Mouse (Mus musculus): ENCODE measurements at regions not wholly inside any gene's neighbourhood (a gene's known extent, or its start where the extent isn't known, plus 50 kb on each side); places are given as distances from the start of the nearest gene placed in this dataset.
"Not testable (repeated sequence)": the region's sequence is repeated elsewhere in the genome, so short reads cannot be mapped to it uniquely, and the experiment has no call there.

GRCm38 (mm10) chr10:11799510-11799909, 456.3 kb downstream of the Epm2a start:
- no peak for DNase-seq (ENCODE audit: low spot score)
- intact Hi-C loops (cut with DNase I): no loop called here

DNA sequence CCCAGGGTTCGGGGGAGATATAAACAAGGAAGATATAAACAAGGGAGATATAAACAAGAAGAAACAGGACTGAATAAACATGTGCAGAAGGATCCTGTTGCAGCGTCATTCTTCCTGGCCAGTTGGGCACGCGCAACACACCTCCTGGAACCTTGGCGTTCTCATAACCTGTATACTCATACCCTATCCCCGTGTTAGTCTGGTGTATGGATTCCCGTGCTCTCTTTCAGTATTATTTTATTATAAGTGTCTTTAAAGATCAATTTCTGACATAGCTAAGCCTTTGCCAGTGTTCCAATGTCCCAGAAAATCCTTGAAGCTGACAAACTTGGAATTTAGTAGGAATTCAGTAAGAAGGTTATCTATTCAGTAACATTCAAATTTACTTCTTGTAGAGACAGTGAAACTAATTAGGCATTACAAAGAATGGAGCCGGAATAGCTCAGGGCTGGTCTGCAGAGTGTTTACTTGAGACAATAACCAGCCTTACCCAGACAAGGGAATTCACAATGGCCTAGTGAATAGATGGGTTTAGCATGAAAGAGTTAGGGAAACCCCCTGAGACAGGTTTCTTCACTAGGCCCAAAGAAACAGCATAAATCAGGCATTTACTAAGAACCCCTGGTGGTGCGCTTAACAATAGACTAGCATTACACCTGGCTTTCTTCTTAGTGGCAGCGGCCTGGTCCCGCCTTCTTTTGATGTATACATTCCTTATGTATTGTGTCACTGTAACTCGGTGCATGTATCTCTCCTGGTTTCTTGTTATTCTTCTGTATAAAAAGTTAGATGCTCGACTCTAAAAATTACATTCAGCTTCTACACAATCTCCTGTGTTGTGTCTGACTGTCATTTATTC, 458.4 kb downstream of the Epm2a start:
- DNase-seq (ENCODE audit: low spot score); intact Hi-C loops (cut with DNase I): not testable (repeated sequence)

- no peak for DNase-seq (ENCODE audit: low spot score)
- intact Hi-C loops (cut with DNase I): no loop called here
Measured at GRCm38 (mm10) chr10:11809255-11809654, 466.1 kb downstream of the Epm2a start.

DNA sequence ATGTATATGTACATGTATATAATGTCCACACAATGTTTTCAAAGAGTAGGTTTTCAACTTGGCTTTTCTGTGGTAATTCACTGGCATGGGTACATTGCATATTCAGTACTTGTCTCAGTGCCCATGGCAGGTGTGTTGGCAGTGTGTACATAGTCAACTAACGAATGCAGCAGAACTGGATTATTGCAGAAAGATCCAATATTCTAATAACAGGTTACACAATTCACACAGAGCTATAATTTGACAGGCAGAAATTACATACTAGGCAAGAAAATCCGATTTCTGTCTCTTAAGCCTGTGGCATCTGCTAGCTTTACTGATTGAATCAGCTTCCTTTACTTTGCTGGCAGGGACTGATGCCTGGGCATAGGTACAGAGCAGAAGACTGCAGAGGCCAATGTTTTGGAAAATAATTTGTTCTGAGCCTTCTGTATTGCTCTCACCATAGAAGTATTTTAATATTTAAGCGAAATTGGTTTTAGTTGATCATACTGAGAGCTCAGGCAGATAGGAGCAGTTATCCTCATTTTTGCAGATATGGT, 479.3 kb downstream of the Epm2a start:
- intact Hi-C loops (cut with DNase I): no loop called here
- DNase-seq (ENCODE audit: low spot score): no peak

GRCm38 (mm10) chr10:11841094-11841493, 497.9 kb downstream of the Epm2a start:
- DNase-seq (ENCODE audit: low spot score): no peak
- intact Hi-C loops (cut with DNase I): no loop called here

- DNase-seq (ENCODE audit: low spot score): no peak
- intact Hi-C loops (cut with DNase I): no loop called here
Measured at GRCm38 (mm10) chr10:11841494-11841893, 498.3 kb downstream of the Epm2a start.

DNA sequence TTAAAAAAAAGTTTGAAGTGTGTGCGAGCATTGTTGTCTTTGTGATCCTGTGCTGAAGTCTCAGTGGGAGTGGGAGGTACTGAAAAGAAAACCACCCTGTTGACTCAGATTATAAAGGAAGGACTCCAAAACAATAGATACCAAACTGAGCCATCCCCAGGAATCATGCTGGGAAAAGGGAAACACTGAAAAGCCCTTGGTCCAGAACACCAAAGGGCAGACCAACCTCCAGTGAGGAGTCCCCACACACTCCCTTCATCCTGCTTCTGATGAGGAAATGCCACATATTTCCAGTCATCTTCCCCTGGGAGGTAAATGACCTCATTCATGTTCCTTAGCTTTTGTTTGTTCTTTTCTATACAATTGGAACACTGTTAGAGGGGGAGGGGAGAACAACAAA, 502.9 kb downstream of the Epm2a start:
- intact Hi-C loops (cut with DNase I): no loop called here
- no peak for DNase-seq (ENCODE audit: low spot score)

DNA sequence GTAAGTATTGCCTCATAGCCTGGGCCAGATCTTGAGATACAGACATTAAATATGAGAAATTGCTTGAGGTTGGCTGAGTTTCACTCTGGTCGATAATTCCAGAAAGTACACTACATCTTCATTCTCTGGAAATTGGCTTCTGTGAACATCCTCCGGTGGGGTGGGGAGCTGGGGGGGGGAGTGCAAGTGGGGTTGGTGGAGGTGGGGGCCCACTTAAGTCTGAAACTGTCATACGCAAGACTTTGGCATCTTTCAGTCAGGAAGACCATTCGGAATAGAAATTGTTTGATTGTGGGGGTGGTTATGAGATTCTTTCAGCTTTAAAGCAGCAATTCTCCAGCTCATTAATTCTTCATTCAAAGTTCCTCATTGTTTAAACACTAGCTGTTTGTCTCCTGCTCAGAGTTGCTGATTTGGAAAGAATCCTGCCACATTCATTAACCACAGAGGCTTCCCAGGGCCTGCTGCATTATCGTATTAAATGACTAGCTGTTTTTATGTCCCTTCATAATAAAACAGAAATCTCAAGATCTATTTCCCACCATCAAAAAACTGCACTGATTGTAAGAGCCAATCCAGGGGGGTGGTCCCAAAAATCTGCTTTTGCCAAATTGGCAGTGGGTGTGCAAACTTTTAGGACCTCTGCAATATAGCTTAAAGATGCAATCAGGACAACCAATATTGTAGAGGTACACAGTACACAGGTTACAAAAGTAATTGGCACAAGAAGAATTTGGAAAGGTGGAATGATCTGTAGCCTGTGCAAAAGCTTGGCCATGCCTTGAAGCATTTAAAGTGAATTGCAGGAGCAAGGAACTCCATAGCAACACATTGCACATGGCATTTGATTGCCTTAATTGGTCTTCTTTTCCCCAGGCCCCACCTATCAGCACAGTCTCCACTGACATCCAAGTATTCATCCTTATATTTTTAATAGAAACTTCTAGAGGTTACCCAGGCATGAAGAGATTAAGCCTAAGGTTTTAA, 532.2 kb downstream of the Epm2a start:
- intact Hi-C loops (cut with DNase I): no loop called here
- DNase-seq (ENCODE audit: low spot score): no peak

GRCm38 (mm10) chr10:11886237-11886636, 543.0 kb downstream of the Epm2a start:
- no peak for DNase-seq (ENCODE audit: low spot score)
- intact Hi-C loops (cut with DNase I): no loop called here

DNA sequence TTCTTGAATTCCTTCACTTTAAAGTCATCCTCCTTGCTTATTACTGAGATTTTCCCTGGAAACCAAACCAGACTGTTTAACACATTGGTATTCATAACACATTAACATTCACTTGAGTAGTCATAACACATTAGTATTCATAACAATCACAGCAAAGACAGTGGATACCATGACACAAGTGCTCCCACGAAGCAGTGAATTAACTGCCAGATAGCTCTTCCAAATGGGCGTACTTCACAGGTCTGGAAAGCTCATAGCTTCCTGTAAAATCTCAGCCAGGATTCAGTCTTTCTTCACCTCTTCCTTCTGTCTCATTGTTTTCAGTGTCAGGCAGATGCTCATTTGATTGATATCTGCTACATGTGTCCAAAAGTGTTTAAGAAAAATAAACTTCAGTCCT, 545.7 kb downstream of the Epm2a start:
- no peak for DNase-seq (ENCODE audit: low spot score)
- intact Hi-C loops (cut with DNase I): no loop called here

DNA sequence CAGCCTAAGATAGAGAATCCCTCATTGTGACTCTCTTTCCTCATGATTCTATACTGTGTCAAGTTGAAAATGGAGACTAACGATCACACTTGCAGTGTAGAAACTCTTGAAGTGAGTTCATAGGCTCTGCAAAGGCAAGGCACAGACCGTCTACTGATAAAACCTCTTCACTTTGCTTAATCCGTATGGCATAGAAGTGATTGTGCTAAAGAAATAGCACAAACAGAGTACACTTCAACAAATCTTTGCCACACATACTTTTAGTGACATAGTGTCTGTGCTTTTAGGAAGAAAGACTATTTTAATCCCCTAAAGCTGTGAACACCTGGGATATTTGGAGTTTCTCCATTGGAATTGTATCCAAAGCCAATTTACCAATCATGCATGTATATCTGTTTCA, 578.9 kb downstream of the Epm2a start:
- intact Hi-C loops (cut with DNase I): no loop called here

GRCm38 (mm10) chr10:11938164-11938563, 595.0 kb downstream of the Epm2a start:
- intact Hi-C loops (cut with DNase I): no loop called here
- DNase-seq (ENCODE audit: low spot score): no peak

More for the DNA sequence above, 578.9 kb downstream of the Epm2a start:
- DNase-seq (ENCODE audit: low spot score): no peak

DNA sequence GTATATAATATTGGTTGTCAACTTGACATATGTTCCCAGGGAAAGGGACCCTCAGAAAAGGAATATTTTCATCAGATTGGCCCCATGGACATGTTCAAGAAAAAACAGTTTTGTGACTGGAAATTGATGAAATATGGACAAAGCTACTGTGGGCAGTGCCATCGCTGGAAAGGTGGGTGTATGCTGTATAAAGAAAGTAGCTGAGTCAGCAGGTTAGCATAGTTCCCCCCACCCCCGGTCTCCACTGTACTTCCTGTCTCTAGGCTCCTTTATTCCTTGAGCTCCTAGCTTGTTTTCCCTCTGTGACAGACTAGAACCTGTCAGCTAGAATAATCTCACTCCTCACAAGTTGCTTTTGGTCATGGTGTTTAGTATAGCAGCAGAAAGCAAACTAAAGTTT, 599.6 kb downstream of the Epm2a start:
- intact Hi-C loops (cut with DNase I): no loop called here
- DNase-seq (ENCODE audit: low spot score): no peak

DNA sequence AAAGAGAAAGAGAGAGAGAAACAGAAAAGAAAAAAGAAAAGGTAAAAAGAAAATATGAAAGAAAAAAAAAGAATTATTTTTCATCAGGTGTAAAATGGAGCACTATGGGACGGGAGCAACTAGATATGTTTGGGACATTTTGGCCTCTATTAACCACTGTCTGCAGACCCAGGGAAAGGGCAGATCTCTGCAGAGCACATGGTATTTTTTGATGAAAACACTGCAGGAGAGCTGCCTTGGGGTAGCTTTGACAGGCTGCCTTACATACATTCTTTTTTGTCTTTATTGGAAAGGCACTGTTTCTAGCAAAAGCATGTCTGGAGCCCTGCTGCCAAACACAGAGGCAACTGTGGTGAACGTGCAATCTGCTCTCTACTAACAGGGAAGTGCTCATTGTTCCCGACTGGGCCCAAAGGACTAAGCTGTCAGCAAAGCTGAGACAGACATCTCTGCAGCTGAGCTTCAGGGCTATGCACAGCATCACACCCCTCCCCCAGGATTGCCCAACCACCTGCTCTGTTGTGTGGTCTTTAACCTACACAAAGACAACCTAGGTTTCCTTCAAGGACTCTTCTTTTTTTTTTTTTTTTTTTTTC, 617.2 kb downstream of the Epm2a start:
- intact Hi-C loops (cut with DNase I): no loop called here

GRCm38 (mm10) chr10:12004966-12005365, 661.8 kb downstream of the Epm2a start:
- intact Hi-C loops (cut with DNase I): loop anchor here (5.0 kb wide), 2 partner anchors 547 to 607 kb away; no protein-coding TSS in a partner anchor
- DNase-seq (ENCODE audit: low spot score): no peak

More for the DNA sequence above, 617.2 kb downstream of the Epm2a start:
- DNase-seq (ENCODE audit: low spot score): no peak

DNA sequence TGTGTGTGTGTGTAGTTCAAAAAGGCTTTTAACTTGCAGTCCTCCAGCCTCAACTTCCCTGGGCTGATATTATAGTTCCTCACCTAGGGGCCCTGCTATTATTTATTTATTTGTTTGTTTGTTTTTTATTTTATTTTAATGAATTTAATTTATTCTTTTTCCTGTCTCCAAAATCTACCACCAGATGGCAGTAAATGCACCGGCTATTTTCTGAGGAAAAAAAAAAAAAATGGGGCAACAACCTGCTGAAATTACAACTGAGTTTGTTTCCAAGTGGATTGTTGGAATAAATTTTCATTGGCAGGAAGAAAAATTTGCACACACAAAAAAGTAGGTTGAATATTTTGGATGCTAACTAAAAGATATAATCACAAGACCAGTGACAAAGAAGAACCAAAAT, 662.7 kb downstream of the Epm2a start:
- DNase-seq (ENCODE audit: low spot score): no peak
- intact Hi-C loops (cut with DNase I): loop anchor here (5.0 kb wide), 2 partner anchors 546 to 606 kb away; no protein-coding TSS in a partner anchor

DNA sequence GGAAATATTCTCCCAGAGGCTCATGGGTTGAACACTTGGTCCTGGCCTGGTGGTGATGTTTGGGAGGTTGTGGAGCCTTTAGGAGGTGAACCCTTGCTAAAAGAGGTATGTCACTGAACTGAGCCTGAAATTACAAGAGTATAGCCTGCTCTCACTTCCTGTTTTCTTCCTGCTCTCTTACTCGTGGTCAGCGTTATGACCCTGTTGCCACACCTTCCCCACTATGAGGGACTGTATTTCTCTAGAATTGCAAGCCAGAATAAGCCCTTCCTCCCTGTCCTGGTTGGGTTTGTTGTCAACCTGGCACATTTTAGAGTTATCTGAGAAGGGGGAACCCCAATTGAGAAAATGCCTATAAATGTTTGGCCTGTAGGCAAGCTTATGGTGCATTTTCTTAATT, 674.1 kb downstream of the Epm2a start:
- no peak for DNase-seq (ENCODE audit: low spot score)
- intact Hi-C loops (cut with DNase I): no loop called here

- no peak for DNase-seq (ENCODE audit: low spot score)
- intact Hi-C loops (cut with DNase I): no loop called here
Measured at GRCm38 (mm10) chr10:12018281-12018680, 675.1 kb downstream of the Epm2a start.

DNA sequence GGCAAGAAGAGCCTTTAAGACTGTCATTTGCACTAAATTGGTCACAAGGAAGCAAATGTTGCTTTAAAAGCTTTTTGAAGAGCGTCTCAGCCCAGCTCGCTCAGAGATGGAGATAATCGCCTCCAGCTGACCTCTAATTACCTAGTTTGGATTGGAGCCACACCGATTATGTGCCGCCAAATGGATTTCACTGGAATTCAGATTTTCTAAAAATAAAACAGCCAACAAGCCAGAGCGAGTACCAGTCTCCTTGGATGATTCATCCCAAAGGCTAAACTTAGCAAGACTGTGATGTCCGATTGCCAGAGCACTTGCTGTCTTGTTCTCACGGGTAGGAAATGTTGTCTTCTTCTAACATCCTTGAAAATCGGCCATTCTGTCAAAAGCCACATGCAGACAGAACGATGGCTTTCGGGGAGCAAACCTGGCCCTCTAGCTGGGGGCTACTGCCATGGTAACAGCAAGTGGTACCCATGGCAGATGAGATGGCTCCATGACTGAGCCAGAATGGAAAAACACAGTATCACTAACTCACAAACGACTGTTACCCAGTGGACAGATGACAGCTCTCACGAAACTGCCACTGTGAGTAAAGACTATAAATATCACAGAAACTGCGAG, 676.1 kb downstream of the Epm2a start:
- intact Hi-C loops (cut with DNase I): no loop called here

DNA sequence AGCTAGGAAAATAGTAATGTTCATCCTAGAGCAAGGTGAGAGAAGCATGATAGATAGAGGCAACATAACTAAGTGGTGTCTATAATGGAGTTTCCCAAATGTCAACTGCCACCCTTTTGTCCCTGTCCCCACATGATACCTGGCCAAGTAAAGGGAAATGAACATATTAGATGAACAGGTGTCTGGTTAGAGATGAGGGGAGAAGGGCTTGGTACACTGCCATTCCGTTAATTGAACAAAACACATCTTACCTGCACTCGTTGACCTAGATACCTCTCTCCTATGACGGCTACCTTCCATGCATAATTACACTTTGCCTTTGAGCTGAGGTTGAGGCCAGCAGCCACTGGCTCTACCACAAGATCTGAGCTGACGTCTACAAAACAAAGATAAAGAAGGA, 677.4 kb downstream of the Epm2a start:
- intact Hi-C loops (cut with DNase I): no loop called here
- no peak for DNase-seq (ENCODE audit: low spot score)

More for the DNA sequence above, 676.1 kb downstream of the Epm2a start:
- peak; percentile 1 for DNase-seq (ENCODE audit: low spot score)

All from heart, postnatal 25 days (tissue).